Mouse (Mus musculus) layer of hippocampus, adult 8-10 months (tissue): ENCODE results near the gene H2-DMa. TPM values are rescaled to one million over a fixed set of nuclear protein-coding genes. Genes with fewer than 3 reads are reported as not detected.
"Not testable (repeated sequence)": the region's sequence is repeated elsewhere in the genome, so short reads cannot be mapped to it uniquely, and the experiment has no call there.

Source experiments
- DNase-seq, 2 experiments: peaks; one replicate each; pipeline ENCODE4 v3.0.0; 2022; ENCODE audit warnings: low spot score in 2 of 2
- total RNA-seq, 4 experiments: library from RNA; stranded (reverse); gene quantifications; 2 replicates each; pipeline ENCODE4 v1.2.4; 2022

The H2-DMa gene
- total RNA-seq, 4 experiments from 2014 or later, result 31.5 to 37.7 (median 34.2) TPM

GRCm38 (mm10) chr17:34124649-34125048 is 5.3 kb downstream of the H2-DMa start:
- DNase-seq, result no peak

GRCm38 (mm10) chr17:34126826-34127420 is 7.6 kb downstream of the H2-DMa start:
- DNase-seq, result no peak

- no peak for DNase-seq
Observed at GRCm38 (mm10) chr17:34127475-34127874, 8.1 kb downstream of the H2-DMa start.

GRCm38 (mm10) chr17:34128264-34128937 is 9.1 kb downstream of the H2-DMa start:
- no peak for DNase-seq

GRCm38 (mm10) chr17:34128944-34129791 is 9.8 kb downstream of the H2-DMa start:
- no peak for DNase-seq

- DNase-seq, result no peak
Observed at GRCm38 (mm10) chr17:34130073-34130947, 11.0 kb downstream of the H2-DMa start.

- no peak for DNase-seq
Observed at GRCm38 (mm10) chr17:34131911-34132310, 12.6 kb downstream of the H2-DMa start.

GRCm38 (mm10) chr17:34133289-34133688 is 13.9 kb downstream of the H2-DMa start:
- no peak for DNase-seq

GRCm38 (mm10) chr17:34134451-34134850 is 15.1 kb downstream of the H2-DMa start:
- no peak for DNase-seq

GRCm38 (mm10) chr17:34135297-34136224 is 16.2 kb downstream of the H2-DMa start:
- peak; percentile 98 to 99 for DNase-seq

- no peak for DNase-seq
Observed at GRCm38 (mm10) chr17:34137601-34138000, 18.3 kb downstream of the H2-DMa start.

- no peak for DNase-seq
Observed at GRCm38 (mm10) chr17:34138655-34139054, 19.3 kb downstream of the H2-DMa start.

- no peak for DNase-seq
Observed at GRCm38 (mm10) chr17:34139416-34139815, 20.1 kb downstream of the H2-DMa start.

- no peak for DNase-seq
Observed at GRCm38 (mm10) chr17:34140240-34140639, 20.9 kb downstream of the H2-DMa start.

- DNase-seq, result peak in 1 of 2 experiments; percentile 48
Observed at GRCm38 (mm10) chr17:34141448-34141847, 22.1 kb downstream of the H2-DMa start.

GRCm38 (mm10) chr17:34142456-34143010 is 23.2 kb downstream of the H2-DMa start:
- no peak for DNase-seq

GRCm38 (mm10) chr17:34143033-34143432 is 23.7 kb downstream of the H2-DMa start, which contains the start of gene H2-DMb2:
Gene H2-DMb2, plus strand, starts transcription at chr17:34143307.
- DNase-seq, result no peak

- no peak for DNase-seq
Observed at GRCm38 (mm10) chr17:34143461-34143860, 24.1 kb downstream of the H2-DMa start.

GRCm38 (mm10) chr17:34144221-34144620 is 24.9 kb downstream of the H2-DMa start:
- not testable (repeated sequence) for DNase-seq

GRCm38 (mm10) chr17:34144960-34145371 is 25.6 kb downstream of the H2-DMa start:
- DNase-seq, result no peak
